Mouse (Mus musculus): Measurements from ENCODE around the gene Rnf128. TPM values are rescaled to one million over a fixed set of nuclear protein-coding genes. Genes with fewer than 3 reads are reported as not detected.

Gene Rnf128
- polyA plus RNA-seq (2012; rRNA removed; ENCODE audit: low replicate concordance): 0.23 and 20.3 TPM in 2 replicates

DNA sequence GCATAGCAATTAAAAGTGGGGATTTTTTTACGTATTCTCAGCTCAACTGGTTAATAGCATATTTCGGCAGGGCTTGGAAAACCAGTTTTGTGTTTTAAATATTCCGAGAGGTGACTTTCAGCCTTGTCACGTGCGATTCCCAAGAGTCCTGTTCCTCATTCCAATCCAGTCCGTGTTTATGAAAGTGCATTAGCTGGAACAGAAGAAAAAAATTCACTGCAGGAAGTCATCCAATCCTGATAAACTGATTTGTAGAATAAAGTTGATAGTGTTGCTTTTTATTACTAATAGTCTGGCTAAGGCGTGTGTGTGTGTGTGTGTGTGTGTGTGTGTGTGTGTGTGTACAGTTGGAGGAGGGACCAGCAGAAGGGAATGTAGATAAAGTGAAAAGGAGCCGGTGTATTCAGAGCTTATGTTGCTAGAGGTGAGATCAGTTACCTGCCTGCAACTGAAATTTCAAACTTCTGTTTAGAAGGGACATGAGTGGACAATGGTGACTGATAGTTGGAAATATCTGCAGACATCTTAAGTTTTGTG, at the start of gene Rnf128:
Rnf128 (plus strand) TSS at position 392 of the 537 bp plus-strand sequence.

DNA sequence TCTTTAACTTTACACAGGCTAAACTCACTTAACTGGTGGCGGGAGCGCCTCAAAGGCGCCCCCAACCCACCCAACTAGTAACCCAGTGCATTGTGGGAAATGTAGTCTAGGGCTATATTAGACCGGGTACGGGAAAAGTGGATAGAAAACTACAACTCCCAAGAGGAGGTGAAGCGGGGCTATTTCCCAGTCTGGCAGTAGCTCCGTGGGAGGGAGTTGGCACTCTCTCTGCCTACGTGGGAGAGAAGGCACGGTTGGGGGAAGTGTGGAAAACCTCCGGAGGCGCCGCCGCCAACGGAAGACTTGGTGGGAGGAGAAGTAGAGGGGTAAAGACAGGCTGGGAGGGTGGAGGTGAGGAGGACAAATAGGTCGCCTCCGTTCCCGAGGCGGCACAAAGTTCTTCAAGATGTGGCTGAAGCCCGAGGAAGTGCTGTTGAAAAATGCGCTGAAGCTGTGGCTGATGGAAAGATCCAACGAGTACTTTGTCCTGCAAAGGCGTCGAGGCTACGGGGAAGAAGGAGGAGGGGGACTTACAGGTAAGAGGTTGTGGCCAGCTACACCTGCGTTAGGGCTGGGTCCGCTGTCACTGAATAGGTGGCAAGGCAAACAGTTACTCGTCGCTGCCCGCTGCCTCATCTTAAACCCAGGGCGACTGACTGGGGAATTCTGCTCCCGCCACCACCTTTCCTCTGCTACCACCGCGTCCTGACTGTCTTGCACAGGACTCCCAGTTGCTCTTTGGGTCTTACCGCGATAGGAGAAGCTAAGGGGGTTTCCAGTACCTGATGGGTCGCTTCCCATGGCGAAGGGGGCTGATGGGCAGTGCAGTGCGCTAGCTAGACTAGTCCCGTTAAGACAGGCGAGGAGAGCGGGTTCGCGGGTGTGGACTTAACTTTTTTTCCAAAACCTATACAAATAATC, 121.9 kb downstream of the Rnf128 start, which contains the start of gene Tbc1d8b:
Tbc1d8b (plus strand) TSS at position 222 of the 921 bp plus-strand sequence.

GRCm38 (mm10) chrX:139714381-139714780, 151.3 kb downstream of the Rnf128 start, which contains the start of gene Gm15013:
Gene Gm15013, minus strand, starts transcription at chrX:139714481.

Other genes with a start within 250 kb of the Rnf128 start
- gene Trap1a, start 229.6 kb upstream of the Rnf128 start, polyA plus RNA-seq (2012; rRNA removed; ENCODE audit: low replicate concordance): not detected in 2 replicates
- gene D330045A20Rik, start 82.9 kb upstream of the Rnf128 start, polyA plus RNA-seq (2012; rRNA removed; ENCODE audit: low replicate concordance): 0.69 TPM in 1 of 2 replicates, not detected in the other
- gene Tbc1d8b, start 121.7 kb downstream of the Rnf128 start, polyA plus RNA-seq (2012; rRNA removed; ENCODE audit: low replicate concordance): 1.5 and 2.8 TPM in 2 replicates
- gene Gm15013, start 151.2 kb downstream of the Rnf128 start, polyA plus RNA-seq (2012; rRNA removed; ENCODE audit: low replicate concordance): not detected in 2 replicates
- gene Ripply1, start 219.0 kb downstream of the Rnf128 start, polyA plus RNA-seq (2012; rRNA removed; ENCODE audit: low replicate concordance): not detected in 2 replicates
- gene Cldn2, start 237.5 kb downstream of the Rnf128 start, polyA plus RNA-seq (2012; rRNA removed; ENCODE audit: low replicate concordance): 0.17 and 1.7 TPM in 2 replicates

Measured in subcutaneous adipose tissue, adult 2 months (tissue).